In genomic region chr1:159792546-159792945, GRCm38 (mm10) we compare ENCODE assay signal across 27 mouse cellular contexts.
"Had no signal": no experiment of that assay in that cellular context is flagged by ENCODE, and none has a peak within 500 bp of the region (broad histone marks: within the 10 kb centered on the region; RNA-seq: fewer than 3 reads in every experiment).

No protein-coding gene starts in this region.

- H3K27ac ChIP-seq: embryonic facial prominence, embryonic 10.5 days; embryonic facial prominence, embryonic 12.5 days; embryonic facial prominence, embryonic 13.5 days; embryonic facial prominence, embryonic 15.5 days; forebrain, embryonic 10.5 days; forebrain, embryonic 12.5 days; forebrain, embryonic 13.5 days; forebrain, embryonic 15.5 days; gastrocnemius, adult 2 months; heart, adult 2 months had no signal

- H3K9me3 ChIP-seq: embryonic facial prominence, embryonic 10.5 days; embryonic facial prominence, embryonic 12.5 days; embryonic facial prominence, embryonic 13.5 days; embryonic facial prominence, embryonic 15.5 days; forebrain, embryonic 10.5 days; forebrain, embryonic 12.5 days; forebrain, embryonic 13.5 days; forebrain, embryonic 15.5 days had no signal

- ATAC-seq: forebrain, embryonic 13.5 days; forebrain, embryonic 14.5 days; forebrain, embryonic 15.5 days; forebrain, embryonic 16.5 days; forebrain, postnatal 0 days had no signal

- H3K9ac ChIP-seq: embryonic facial prominence, embryonic 12.5 days; embryonic facial prominence, embryonic 13.5 days; embryonic facial prominence, embryonic 15.5 days; forebrain, embryonic 12.5 days; forebrain, embryonic 13.5 days; forebrain, embryonic 15.5 days; forebrain, postnatal 0 days had no signal

- H3K4me1 ChIP-seq: embryonic facial prominence, embryonic 10.5 days; embryonic facial prominence, embryonic 12.5 days; embryonic facial prominence, embryonic 13.5 days; embryonic facial prominence, embryonic 15.5 days; forebrain, embryonic 10.5 days; forebrain, embryonic 12.5 days; forebrain, embryonic 13.5 days; forebrain, embryonic 15.5 days had no signal

- DNase-seq: cerebellum, adult 9-10 months; cerebellum, adult 9-11 months; cerebellum, postnatal 10 days; cerebellum, postnatal 14 days; cerebellum, postnatal 25 days; cerebellum, postnatal 36 days; embryo, embryonic 11 days; forebrain, postnatal 0 days; gastrocnemius, adult 2 months; gastrocnemius, postnatal 10 days; gastrocnemius, postnatal 14 days; gastrocnemius, postnatal 25 days; gastrocnemius, postnatal 36 days; heart, adult 11 months; heart, adult 18-20 months; heart, adult 2 months had no signal

- H3K4me3 ChIP-seq: embryonic facial prominence, embryonic 10.5 days; embryonic facial prominence, embryonic 12.5 days; embryonic facial prominence, embryonic 13.5 days; embryonic facial prominence, embryonic 15.5 days; erythroblast, embryonic 14.5 days; forebrain, embryonic 10.5 days; forebrain, embryonic 12.5 days; forebrain, embryonic 13.5 days; forebrain, embryonic 15.5 days; gastrocnemius, adult 2 months; heart, adult 2 months had no signal

- H3K36me3 ChIP-seq: embryonic facial prominence, embryonic 10.5 days; embryonic facial prominence, embryonic 12.5 days; embryonic facial prominence, embryonic 13.5 days; embryonic facial prominence, embryonic 15.5 days; forebrain, embryonic 10.5 days; forebrain, embryonic 12.5 days; forebrain, embryonic 15.5 days had no signal

- H3K4me2 ChIP-seq: embryonic facial prominence, embryonic 12.5 days; embryonic facial prominence, embryonic 13.5 days; embryonic facial prominence, embryonic 15.5 days; forebrain, embryonic 12.5 days; forebrain, embryonic 13.5 days; forebrain, embryonic 15.5 days had no signal

- H3K27me3 ChIP-seq: embryonic facial prominence, embryonic 12.5 days; embryonic facial prominence, embryonic 13.5 days; embryonic facial prominence, embryonic 15.5 days; forebrain, embryonic 12.5 days; forebrain, embryonic 13.5 days; forebrain, embryonic 15.5 days had no signal
